Mouse (Mus musculus) cerebellum, adult 2 months (tissue): ENCODE data around the gene Antxrl. TPM values are rescaled to one million over a fixed set of nuclear protein-coding genes. Genes with fewer than 3 reads are reported as not detected.

Experiments used
- DNase-seq, 2 experiments: peaks; one replicate each; pipeline ENCODE4 v3.0.0; 2021
- H3K27ac ChIP-seq: fragments of 200-500 bp; 2 replicates; pipeline ENCODE4 v1.5.1; 2012; ENCODE audit warnings: low read length, control low read depth, inconsistent platforms; ENCODE audit not compliant: insufficient read depth
- H3K27me3 ChIP-seq: fragments of 200-500 bp; 2 replicates; pipeline ENCODE4 v1.6.1; 2012; ENCODE audit warnings: inconsistent platforms, mild to moderate bottlenecking, low read length, moderate library complexity; ENCODE audit not compliant: control insufficient read depth, insufficient read depth
- H3K4me1 ChIP-seq: fragments of 200-500 bp; 2 replicates; pipeline ENCODE4 v1.6.1; 2011; ENCODE audit warnings: low read length; ENCODE audit not compliant: control insufficient read depth, insufficient read depth
- H3K4me3 ChIP-seq: fragments of 200-500 bp; replicated peaks from 2 replicates; pipeline ENCODE3; 2011; ENCODE audit warnings: mild to moderate bottlenecking, low read depth, low read length, control low read depth; ENCODE audit not compliant: insufficient read depth
- CTCF ChIP-seq: fragments of 200-500 bp; IDR thresholded peaks from 2 replicates; pipeline ENCODE4 v1.5.1; 2011; ENCODE audit warnings: low read depth, mild to moderate bottlenecking, control low read depth, low read length, moderate library complexity, borderline replicate concordance; ENCODE audit not compliant: insufficient read depth
- POLR2A ChIP-seq: fragments of 200-500 bp; IDR thresholded peaks from 2 replicates; pipeline ENCODE4 v1.6.1; 2011; ENCODE audit warnings: low read length, control low read depth, borderline replicate concordance; ENCODE audit not compliant: insufficient read depth
- WGBS: fragments of 180-500 bp; shearing (Covaris S2); methylation state at CpG from one replicate; pipeline ENCODE4 v1.1.7; 2018; 5-methylcytosine and 5-hydroxymethylcytosine counted together
- polyA plus RNA-seq: library from polyadenylated mRNA; depleted of rRNA; stranded (reverse); fragments of >200 nt; gene quantifications from 2 replicates; pipeline ENCODE4 v1.2.3, GENCODE M21; 2012; rRNA removed

Antxrl gene
- not detected in 2 replicates for polyA plus RNA-seq

DNA sequence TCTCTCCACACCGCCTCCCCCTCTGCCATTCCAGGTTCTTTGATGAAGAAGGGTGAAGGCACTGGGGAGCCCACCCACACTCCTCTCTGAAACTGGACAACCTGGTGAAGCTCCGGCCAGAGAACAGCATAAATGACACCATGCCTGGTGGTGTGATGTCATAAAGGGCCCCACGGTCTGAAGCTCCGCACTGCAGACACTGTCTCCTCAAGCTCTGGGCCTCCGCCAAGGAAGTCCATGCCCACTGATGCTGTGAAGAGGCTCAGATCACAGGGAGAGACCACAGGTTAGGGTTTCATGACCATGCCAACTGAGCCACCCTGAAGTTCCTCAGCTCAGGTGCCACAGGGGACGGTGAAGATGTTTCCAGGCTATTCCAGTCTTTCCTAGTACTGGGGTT lies at the start of gene Antxrl:
TSS of gene Antxrl (plus strand) at position 192 of the 400 bp plus-strand sequence.
- Histone ChIP-seq H3K27me3 (no peaks in the 10 kb centered on the region), H3K4me3 (no peak within 1 kb of the TSS), H3K27ac (no peak within 1 kb of the TSS), H3K4me1 (0 out of 2 replicates have a peak, but pooled peaks cover 4% of the 10 kb centered on the region)
- DNase-seq = no peak
- WGBS = 89% methylated on average over 6 of the region's 6 CpGs
- TF ChIP-seq CTCF (no peak), POLR2A (no peak)

- Histone ChIP-seq H3K4me3 (no peak within 1 kb of the TSS), H3K4me1 (no peaks in the 10 kb centered on the region), H3K27ac (no peak within 1 kb of the TSS), H3K27me3 (no peaks in the 10 kb centered on the region)
- DNase-seq = no peak
- TF ChIP-seq POLR2A (no peak), CTCF (no peak)
- WGBS = 86% methylated on average over 3 of the region's 3 CpGs
Measured at GRCm38 (mm10) chr14:34015063-34015462, 37.4 kb upstream of the Antxrl start, which contains the start of gene Gm30083. TSS of gene Gm30083 (minus strand) at chr14:34015182.

DNA sequence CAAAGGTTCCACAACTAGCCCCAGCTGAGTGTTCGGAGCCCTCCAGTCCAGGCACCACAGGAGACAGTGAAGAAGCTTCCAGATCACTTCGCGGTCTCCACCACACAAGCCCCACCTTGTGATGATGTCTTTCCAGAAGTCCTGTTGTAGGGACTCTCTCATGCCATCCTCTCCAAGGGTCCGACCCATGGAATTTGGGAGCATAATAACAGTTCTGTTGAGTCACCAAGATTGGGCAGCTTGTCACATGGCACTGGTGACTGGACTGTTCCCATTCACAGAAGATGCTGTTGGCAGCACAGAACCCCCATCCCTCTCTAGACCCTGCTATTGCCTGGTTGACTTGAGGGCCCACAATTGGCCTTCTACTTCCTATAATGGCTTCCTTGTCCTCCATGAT lies 36.1 kb upstream of the Antxrl start, which contains the start of gene Gm5460:
TSS of gene Gm5460 (plus strand) at position 378 of the 400 bp plus-strand sequence.
- H3K27me3 ChIP-seq = no peaks in the 10 kb centered on the region
- H3K27ac ChIP-seq = no peak within 1 kb of the TSS
- 96% methylated on average over 4 of the region's 4 CpGs for WGBS
- H3K4me1 ChIP-seq = no peaks in the 10 kb centered on the region
- DNase-seq = no peak
- no peak for TF ChIP-seq CTCF
- no peak for TF ChIP-seq POLR2A
- no peak within 1 kb of the TSS for H3K4me3 ChIP-seq

DNA sequence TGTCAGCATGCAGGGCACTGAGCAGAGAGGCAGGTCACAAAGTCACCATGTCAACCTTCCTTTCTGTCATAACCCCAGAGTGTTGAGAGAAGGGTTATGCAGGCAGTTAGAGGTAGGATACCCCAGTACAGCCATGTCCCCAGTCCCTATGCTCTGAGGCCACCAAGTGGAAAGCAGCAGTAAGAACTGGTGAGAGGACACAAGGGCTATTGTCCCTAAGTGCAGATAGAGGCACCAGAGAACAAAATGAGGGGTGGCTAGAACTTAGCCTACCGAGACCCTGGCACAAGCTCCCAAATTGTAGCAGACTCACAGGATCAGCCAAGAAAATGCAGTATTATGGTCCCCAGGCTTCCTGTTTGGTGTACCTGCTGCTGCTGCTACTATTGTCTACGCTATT lies 35.6 kb upstream of the Antxrl start:
- no peaks in the 10 kb centered on the region for H3K27me3 ChIP-seq
- H3K27ac ChIP-seq = no peak overlapping the region
- DNase-seq = no peak

DNA sequence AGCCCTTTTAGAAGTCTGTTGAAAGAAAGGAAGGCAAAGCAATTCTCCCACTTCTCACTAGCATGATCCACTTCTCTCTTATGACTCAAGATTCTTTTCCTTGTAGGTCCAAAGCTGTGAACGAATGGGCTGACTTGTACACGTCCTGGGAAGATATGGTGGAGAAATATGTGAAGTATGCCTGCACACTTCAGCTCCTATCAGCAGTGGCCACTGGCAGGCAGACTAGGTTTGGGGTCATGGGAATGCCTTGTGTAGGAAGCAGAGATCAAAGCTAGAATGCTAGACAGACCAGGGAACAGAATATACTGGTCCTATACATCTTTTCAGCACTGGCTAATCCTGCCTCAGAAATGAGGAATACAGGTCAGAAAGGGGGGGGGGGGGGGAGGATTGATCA lies 25.8 kb upstream of the Antxrl start:
- no peak for DNase-seq
- H3K4me1 ChIP-seq = no peaks in the 10 kb centered on the region
- WGBS = 84% methylated on average over 2 of the region's 2 CpGs
- no peak overlapping the region for H3K4me3 ChIP-seq
- H3K27me3 ChIP-seq = no peaks in the 10 kb centered on the region
- no peak overlapping the region for H3K27ac ChIP-seq
- TF ChIP-seq POLR2A (no peak), CTCF (no peak)

More for the DNA sequence above, 35.6 kb upstream of the Antxrl start:
- Histone ChIP-seq H3K4me3 (no peak overlapping the region), H3K4me1 (no peaks in the 10 kb centered on the region)
- 83% methylated on average over 2 of the region's 2 CpGs for WGBS
- no peak for TF ChIP-seq POLR2A
- TF ChIP-seq CTCF = no peak

DNA sequence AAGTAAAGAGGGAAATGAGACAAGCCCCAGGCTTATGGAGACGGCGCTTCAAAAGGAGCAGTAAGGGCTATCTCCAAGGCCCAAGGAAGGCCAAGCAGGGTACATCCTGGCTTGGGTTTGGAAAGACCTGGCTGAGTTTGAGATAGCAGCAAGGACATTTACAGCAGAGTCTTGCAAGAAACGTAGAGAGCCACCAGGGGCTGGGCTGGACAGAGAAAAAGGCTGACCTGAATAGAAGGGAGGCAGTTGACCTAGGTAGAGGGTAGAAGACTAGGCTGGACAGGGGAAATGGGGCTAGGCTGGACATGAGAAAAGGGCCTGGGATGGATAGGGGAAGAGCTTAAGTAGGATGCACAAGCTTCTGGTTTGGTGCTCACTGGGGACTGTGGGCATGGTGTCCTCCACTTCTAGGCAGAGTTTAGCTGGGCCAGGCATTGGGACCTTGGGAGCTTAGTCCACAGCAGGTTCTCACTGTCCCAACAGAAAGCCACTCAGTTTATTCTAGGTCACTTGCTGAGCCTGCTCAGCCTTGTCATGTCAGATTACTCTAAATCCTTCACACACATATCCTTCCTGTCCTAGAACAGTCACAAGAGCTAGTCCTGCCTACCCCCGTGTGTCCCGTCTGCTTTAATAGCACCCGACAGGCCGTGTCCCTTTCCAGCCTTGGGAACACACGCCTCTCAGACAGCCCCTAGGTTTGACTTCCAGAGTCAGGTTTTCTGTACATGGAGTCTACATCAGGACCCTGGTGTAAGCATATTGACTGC lies 18.5 kb upstream of the Antxrl start:
- WGBS = 88% methylated on average over 8 of the region's 8 CpGs
- no peak for TF ChIP-seq POLR2A
- TF ChIP-seq CTCF = no peak

GRCm38 (mm10) chr14:34041241-34041640 lies 11.3 kb upstream of the Antxrl start:
- H3K4me1 ChIP-seq = no peaks in the 10 kb centered on the region
- no peak for TF ChIP-seq POLR2A
- TF ChIP-seq CTCF = no peak
- DNase-seq = no peak
- 72% methylated on average over 4 of the region's 4 CpGs for WGBS
- H3K4me3 ChIP-seq = no peak overlapping the region
- H3K27ac ChIP-seq = no peak overlapping the region
- no peaks in the 10 kb centered on the region for H3K27me3 ChIP-seq

More for the DNA sequence above, 18.5 kb upstream of the Antxrl start:
- no peak overlapping the region for H3K27ac ChIP-seq
- no peaks in the 10 kb centered on the region for H3K4me1 ChIP-seq
- no peak for DNase-seq
- H3K27me3 ChIP-seq = no peaks in the 10 kb centered on the region
- H3K4me3 ChIP-seq = no peak overlapping the region

DNA sequence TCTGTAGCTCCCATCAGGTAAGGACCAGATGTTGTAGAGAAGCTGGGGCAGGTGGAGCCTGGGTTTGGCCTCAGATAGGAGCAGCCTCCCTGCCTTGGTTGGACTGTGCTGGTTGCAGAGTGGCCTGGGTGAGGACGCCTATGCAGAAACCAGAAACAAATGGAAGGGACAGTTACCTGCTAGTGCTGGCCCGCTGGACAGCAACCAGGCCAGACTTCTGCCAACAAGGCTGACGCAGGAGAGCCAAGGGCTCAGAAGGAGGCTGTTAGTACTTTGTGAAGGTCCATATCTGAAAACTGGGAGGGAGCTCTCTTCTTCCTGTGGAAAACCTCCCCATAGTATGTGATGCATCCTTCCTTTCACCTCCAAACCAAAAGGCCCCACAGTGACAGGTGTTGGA lies 9.2 kb upstream of the Antxrl start:
- Histone ChIP-seq H3K4me1 (no peaks in the 10 kb centered on the region), H3K4me3 (no peak overlapping the region), H3K27ac (no peak overlapping the region), H3K27me3 (no peaks in the 10 kb centered on the region)
- TF ChIP-seq POLR2A (no peak), CTCF (no peak)
- peak in 1 of 2 experiments; percentile 12 for DNase-seq
- 31% methylated on average over 3 of the region's 3 CpGs for WGBS
